Mouse (Mus musculus) limb, embryonic 15.5 days (tissue): ENCODE measurements around the gene Snx10. TPM values are rescaled to one million over a fixed set of nuclear protein-coding genes. Genes with fewer than 3 reads are reported as not detected.

Source experiments
- ATAC-seq: fragments of 200-750 bp; cut with Nextera tagmentation; 2 replicates; pipeline ENCODE4 v1.8.0; 2017; ENCODE audit warnings: low read depth, moderate TSS enrichment; ENCODE audit not compliant: insufficient number of reproducible peaks, low FRiP score, low TSS enrichment
- H3K27ac ChIP-seq: fragments of 300-500 bp; sonication (generic); 2 replicates; pipeline ENCODE4 v1.5.1; 2015; ENCODE audit warnings: moderate library complexity, mild to moderate bottlenecking, inconsistent platforms
- H3K27me3 ChIP-seq: fragments of 300-500 bp; sonication (generic); 2 replicates; pipeline ENCODE4 v1.6.1; 2015; ENCODE audit warnings: inconsistent platforms
- H3K36me3 ChIP-seq: fragments of 300-500 bp; sonication (generic); 2 replicates; pipeline ENCODE4 v1.6.1; 2015; ENCODE audit warnings: inconsistent platforms
- H3K4me1 ChIP-seq: fragments of 300-500 bp; sonication (generic); 2 replicates; pipeline ENCODE4 v1.6.1; 2015; ENCODE audit warnings: inconsistent platforms
- H3K4me2 ChIP-seq: fragments of 300-500 bp; sonication (generic); 2 replicates; pipeline ENCODE4 v1.6.1; 2015; ENCODE audit warnings: mild to moderate bottlenecking, inconsistent platforms
- H3K4me3 ChIP-seq: fragments of 300-500 bp; sonication (generic); 2 replicates; pipeline ENCODE4 v1.5.1; 2015; ENCODE audit warnings: mild to moderate bottlenecking, inconsistent platforms
- H3K9ac ChIP-seq: fragments of 300-500 bp; sonication (generic); 2 replicates; pipeline ENCODE4 v1.6.1; 2015; ENCODE audit warnings: inconsistent platforms
- H3K9me3 ChIP-seq: fragments of 300-500 bp; sonication (generic); 2 replicates; pipeline ENCODE4 v1.6.1; 2016; ENCODE audit warnings: inconsistent platforms
- WGBS: fragments of 180-500 bp; shearing (Covaris S2); methylation state at CpG from one replicate; pipeline ENCODE4 v1.1.7; 2015; 5-methylcytosine and 5-hydroxymethylcytosine counted together
- microRNA-seq: library from miRNA; unstranded; fragments of <30 nt; microRNA quantifications from one replicate; pipeline ENCODE4, GENCODE M21; 2016
- polyA plus RNA-seq: library from polyadenylated mRNA; unstranded; fragments of >200 nt; fragmentation: Nextera tagmentation; extraction: Ambion mirVana; gene quantifications from 2 replicates; pipeline ENCODE4 v1.2.1, GENCODE M21; 2015

The Snx10 gene
- polyA plus RNA-seq, 1 experiment from 2014 or later: 10.0 TPM

DNA sequence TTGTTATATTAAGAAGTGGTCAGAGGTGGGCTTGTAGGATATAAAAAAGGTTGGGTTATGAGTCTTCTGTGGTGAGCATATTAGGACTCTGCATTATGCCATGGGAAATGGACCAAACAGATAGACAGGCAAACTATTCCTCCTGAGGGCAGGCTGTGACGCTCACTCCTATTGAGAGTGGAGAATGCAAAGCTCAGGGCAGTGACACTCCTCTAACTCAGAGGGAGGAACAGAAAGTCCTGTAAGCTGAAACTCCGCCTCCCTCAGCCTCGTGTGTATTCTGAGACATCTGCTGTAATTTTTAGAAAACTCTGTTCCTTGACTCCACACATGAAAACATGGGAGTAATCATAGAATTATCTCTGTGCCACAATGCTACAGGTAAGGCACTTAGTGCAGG, 106.0 kb downstream of the Snx10 start:
- Histone ChIP-seq H3K9me3 (no peaks in the 10 kb centered on the region), H3K27me3 (no peaks in the 10 kb centered on the region), H3K4me2 (no peak overlapping the region), H3K27ac (no peak overlapping the region), H3K9ac (no peak overlapping the region), H3K4me3 (no peak overlapping the region), H3K36me3 (no peaks in the 10 kb centered on the region), H3K4me1 (no peaks in the 10 kb centered on the region)
- no peak for ATAC-seq
- 53% methylated on average over 3 of the region's 3 CpGs for WGBS

DNA sequence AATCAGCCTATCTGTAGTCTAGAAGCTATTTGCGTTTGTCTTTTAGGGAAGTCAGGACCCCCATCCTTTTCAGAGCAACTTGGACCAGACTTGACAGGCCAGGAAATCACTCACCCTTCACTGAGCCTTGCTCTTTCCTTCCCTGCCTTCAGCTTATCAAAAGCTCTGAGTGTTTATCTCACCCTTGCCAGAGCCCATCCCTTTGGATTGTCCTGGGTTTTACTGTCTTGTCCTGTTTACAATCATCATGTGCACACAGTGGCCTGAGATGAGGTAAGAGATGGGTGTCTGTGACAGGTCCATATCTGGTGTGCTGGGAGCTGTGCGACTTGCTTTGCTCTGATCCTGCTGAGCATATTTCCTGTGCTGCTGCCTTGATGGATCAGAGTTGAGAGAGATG, 106.5 kb downstream of the Snx10 start:
- Histone ChIP-seq H3K4me2 (no peak overlapping the region), H3K27me3 (no peaks in the 10 kb centered on the region), H3K9ac (no peak overlapping the region), H3K4me1 (no peaks in the 10 kb centered on the region), H3K36me3 (no peaks in the 10 kb centered on the region), H3K9me3 (no peaks in the 10 kb centered on the region), H3K27ac (no peak overlapping the region), H3K4me3 (no peak overlapping the region)
- WGBS: 55% methylated on average over 2 of the region's 2 CpGs
- no peak for ATAC-seq

DNA sequence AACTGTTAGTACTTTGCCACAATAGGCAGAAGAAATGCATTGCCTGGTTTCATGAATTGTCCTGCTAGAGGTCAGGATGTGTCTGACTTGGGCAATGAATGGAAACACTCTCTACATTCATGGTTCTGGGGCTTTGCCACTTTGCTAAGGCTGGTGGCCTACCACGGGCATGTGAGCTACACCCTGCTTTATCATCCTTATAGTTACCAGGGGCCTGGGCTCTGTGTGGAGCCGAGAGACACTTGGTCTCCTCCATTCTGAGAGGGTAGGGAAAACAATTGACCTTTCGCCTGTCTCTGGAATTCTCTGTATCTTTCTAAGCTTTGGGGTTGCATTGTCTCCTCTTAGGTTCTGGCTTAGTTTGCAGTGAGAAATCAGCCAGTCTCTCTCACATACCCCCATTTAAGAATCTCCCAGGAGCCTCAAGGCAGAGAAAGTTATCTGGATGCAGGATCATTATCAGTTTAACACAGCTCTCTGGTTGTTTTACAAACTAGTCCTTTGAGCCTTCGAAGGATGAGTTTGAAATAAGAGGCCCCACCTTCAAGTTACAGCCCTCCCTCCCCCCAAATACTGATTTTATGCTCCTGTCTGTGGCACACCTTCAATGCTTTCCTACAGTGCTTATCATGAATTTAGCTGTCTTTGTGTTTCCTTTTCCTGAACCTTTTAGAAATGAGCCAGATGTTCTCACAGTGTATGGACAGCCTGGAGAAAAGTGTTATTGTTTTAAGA, 109.4 kb downstream of the Snx10 start:
- Histone ChIP-seq H3K27ac (no peak overlapping the region), H3K36me3 (no peaks in the 10 kb centered on the region), H3K9me3 (no peaks in the 10 kb centered on the region), H3K4me2 (no peak overlapping the region), H3K27me3 (no peaks in the 10 kb centered on the region), H3K4me3 (no peak overlapping the region), H3K4me1 (no peaks in the 10 kb centered on the region), H3K9ac (no peak overlapping the region)
- 60% methylated on average over 4 of the region's 4 CpGs for WGBS
- ATAC-seq: no peak

DNA sequence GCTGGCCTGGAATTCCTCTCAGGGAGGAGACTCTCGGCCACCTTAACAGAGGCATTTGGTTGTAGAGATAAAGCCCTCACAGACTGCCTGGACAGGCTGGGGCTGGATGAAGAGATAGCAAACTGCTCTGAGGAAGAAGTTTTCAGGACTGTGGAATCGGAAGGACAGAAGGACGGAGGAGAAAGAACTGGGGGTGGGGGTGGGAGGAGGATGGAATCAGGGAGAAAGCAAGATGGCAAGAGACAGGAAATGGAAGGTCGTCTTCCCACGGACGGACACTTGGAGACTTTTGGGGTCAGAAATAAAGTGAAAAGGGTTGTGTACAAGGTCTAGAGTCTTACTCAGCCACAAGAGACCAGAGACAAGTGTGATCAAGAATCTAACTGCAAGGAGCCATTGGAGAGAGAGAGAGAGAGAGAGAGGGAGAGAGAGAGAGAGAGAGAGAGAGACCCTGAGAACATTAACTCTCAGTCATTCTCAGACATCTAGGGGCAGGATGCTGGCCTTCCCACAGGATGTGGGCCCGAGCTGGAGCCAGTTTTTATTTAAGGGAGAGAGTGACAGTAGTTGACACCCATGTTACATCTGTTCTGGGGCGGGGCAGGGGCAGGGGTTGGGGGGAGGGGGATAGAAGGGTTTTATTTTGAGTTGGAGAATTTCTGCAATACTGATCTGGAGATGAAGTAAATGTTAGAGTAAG, 110.1 kb downstream of the Snx10 start:
- H3K4me2 ChIP-seq: no peak overlapping the region
- H3K36me3 ChIP-seq: no peaks in the 10 kb centered on the region
- 47% methylated on average over 8 of the region's 8 CpGs for WGBS
- H3K4me3 ChIP-seq: no peak overlapping the region
- no peaks in the 10 kb centered on the region for H3K27me3 ChIP-seq
- no peak overlapping the region for H3K9ac ChIP-seq
- no peaks in the 10 kb centered on the region for H3K9me3 ChIP-seq
- H3K4me1 ChIP-seq: no peaks in the 10 kb centered on the region
- ATAC-seq: no peak
- H3K27ac ChIP-seq: no peak overlapping the region

DNA sequence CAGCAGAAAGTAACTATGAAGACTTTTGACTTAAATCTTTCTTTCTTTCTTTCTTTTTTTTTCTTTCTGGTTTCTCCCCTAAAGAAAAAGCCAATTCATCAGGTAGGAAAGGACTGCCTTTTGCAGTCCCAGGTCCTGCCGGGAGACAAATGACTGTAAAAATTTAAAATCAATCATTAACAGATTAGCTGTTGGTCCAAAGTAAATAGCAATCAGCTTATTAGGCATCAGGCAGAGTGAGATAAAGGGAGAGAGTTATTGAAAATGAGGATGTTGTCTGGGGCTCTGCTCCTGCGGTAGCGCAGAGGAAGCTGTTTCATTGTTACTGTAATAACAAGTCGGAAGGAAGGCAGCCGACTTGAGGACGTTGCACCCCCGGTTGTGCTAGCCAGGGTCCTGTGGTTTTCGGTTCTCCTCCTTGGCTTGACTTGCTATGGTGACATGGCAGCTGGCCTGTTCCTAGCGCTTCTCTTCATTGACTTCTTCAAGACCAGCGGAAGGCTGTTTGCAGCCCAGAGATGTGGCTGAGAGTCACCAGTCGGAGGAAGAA, 112.4 kb downstream of the Snx10 start:
- Histone ChIP-seq H3K36me3 (no peaks in the 10 kb centered on the region), H3K9me3 (no peaks in the 10 kb centered on the region), H3K27ac (no peak overlapping the region), H3K9ac (no peak overlapping the region), H3K4me3 (no peak overlapping the region), H3K4me2 (no peak overlapping the region), H3K4me1 (no peaks in the 10 kb centered on the region), H3K27me3 (no peaks in the 10 kb centered on the region)
- 67% methylated on average over 11 of the region's 11 CpGs for WGBS
- no peak for ATAC-seq

Small RNA genes lying within 50 kb of the gene (microRNA-seq; reads per million reads assigned to microRNA genes)
- not detected for gene Gm22914

Other genes starting within 250 kb of the Snx10 start
- gene Nfe2l3, start 91.2 kb upstream of the Snx10 start, polyA plus RNA-seq: 3.9 and 5.9 TPM in 2 replicates
- gene Hnrnpa2b1, start 54.0 kb upstream of the Snx10 start, polyA plus RNA-seq: 1,549 and 1,691 TPM in 2 replicates
- 369 and 396 TPM in 2 replicates for gene Cbx3, start 53.5 kb upstream of the Snx10 start, polyA plus RNA-seq